Mouse (Mus musculus) E14TG2a.4 (cell line): Measurements from ENCODE around the gene Man2a1.

Experiments
- CTCF ChIP-seq: conservative IDR thresholded peaks from 2 replicates; pipeline ENCODE4 v1.5.1; 2014; ENCODE audit warnings: low read length
- NANOG ChIP-seq: IDR thresholded peaks from 2 replicates; pipeline ENCODE4 v1.6.1; 2014; ENCODE audit warnings: borderline replicate concordance, low read length, mixed read lengths

- TF ChIP-seq NANOG, result no peak
- TF ChIP-seq CTCF, result no peak
Measured at GRCm38 (mm10) chr17:64725214-64725613, 124.7 kb downstream of the Man2a1 start.
